Mouse (Mus musculus): ENCODE results near the gene Sgsm1.

The Sgsm1 gene

GRCm38 (mm10) chr5:113323784-113324638, 13.4 kb upstream of the Sgsm1 start:
- DNase-seq (ENCODE audit: low spot score), result no peak

GRCm38 (mm10) chr5:113313998-113314397, 3.4 kb upstream of the Sgsm1 start:
- DNase-seq (ENCODE audit: low spot score), result peak; percentile 43

GRCm38 (mm10) chr5:113309491-113310376, 852 bp downstream of the Sgsm1 start:
- no peak for DNase-seq (ENCODE audit: low spot score)

- no peak for DNase-seq (ENCODE audit: low spot score)
These were observed 3.7 kb downstream of the Sgsm1 start for GRCm38 (mm10) chr5:113306750-113307477.

GRCm38 (mm10) chr5:113304527-113304926, 6.1 kb downstream of the Sgsm1 start:
- no peak for DNase-seq (ENCODE audit: low spot score)

GRCm38 (mm10) chr5:113301841-113302240, 8.7 kb downstream of the Sgsm1 start:
- no peak for DNase-seq (ENCODE audit: low spot score)

GRCm38 (mm10) chr5:113300148-113300889, 10.3 kb downstream of the Sgsm1 start:
- DNase-seq (ENCODE audit: low spot score), result no peak

GRCm38 (mm10) chr5:113299433-113299832, 11.2 kb downstream of the Sgsm1 start:
- no peak for DNase-seq (ENCODE audit: low spot score)

- no peak for DNase-seq (ENCODE audit: low spot score)
These were observed 11.8 kb downstream of the Sgsm1 start for GRCm38 (mm10) chr5:113298826-113299225.

GRCm38 (mm10) chr5:113298040-113298439, 12.5 kb downstream of the Sgsm1 start:
- no peak for DNase-seq (ENCODE audit: low spot score)

GRCm38 (mm10) chr5:113295791-113296190, 14.8 kb downstream of the Sgsm1 start:
- DNase-seq (ENCODE audit: low spot score), result no peak

- DNase-seq (ENCODE audit: low spot score), result no peak
These were observed 16.0 kb downstream of the Sgsm1 start for GRCm38 (mm10) chr5:113294575-113294974.

- DNase-seq (ENCODE audit: low spot score), result no peak
These were observed 17.1 kb downstream of the Sgsm1 start for GRCm38 (mm10) chr5:113293446-113293845.

- no peak for DNase-seq (ENCODE audit: low spot score)
These were observed 17.8 kb downstream of the Sgsm1 start for GRCm38 (mm10) chr5:113292832-113293231.

- DNase-seq (ENCODE audit: low spot score), result no peak
These were observed 18.4 kb downstream of the Sgsm1 start for GRCm38 (mm10) chr5:113292179-113292578.

- DNase-seq (ENCODE audit: low spot score), result no peak
These were observed 19.5 kb downstream of the Sgsm1 start for GRCm38 (mm10) chr5:113291125-113291524.

- no peak for DNase-seq (ENCODE audit: low spot score)
These were observed 20.4 kb downstream of the Sgsm1 start for GRCm38 (mm10) chr5:113290149-113290548.

GRCm38 (mm10) chr5:113288490-113288889, 22.1 kb downstream of the Sgsm1 start:
- no peak for DNase-seq (ENCODE audit: low spot score)

- DNase-seq (ENCODE audit: low spot score), result no peak
These were observed 22.8 kb downstream of the Sgsm1 start for GRCm38 (mm10) chr5:113287762-113288161.

GRCm38 (mm10) chr5:113286591-113287520, 23.7 kb downstream of the Sgsm1 start:
- DNase-seq (ENCODE audit: low spot score), result no peak
